Mouse (Mus musculus): ENCODE results near the gene Cadm3.

GRCm38 (mm10) chr1:173315725-173316124 is 51.8 kb downstream of the Cadm3 start:
- no peak for TF ChIP-seq MAFK (IDR thresholded peaks at IDR 0.05; ENCODE audit: insufficient read depth, low read depth, low read length)
- no peak for TF ChIP-seq ZNF384 (IDR thresholded peaks at IDR 0.05; ENCODE audit: low read depth, low read length)

Data from ES-E14 (cell line).